Mouse (Mus musculus): Measurements from ENCODE around the gene Phgr1.

DNA sequence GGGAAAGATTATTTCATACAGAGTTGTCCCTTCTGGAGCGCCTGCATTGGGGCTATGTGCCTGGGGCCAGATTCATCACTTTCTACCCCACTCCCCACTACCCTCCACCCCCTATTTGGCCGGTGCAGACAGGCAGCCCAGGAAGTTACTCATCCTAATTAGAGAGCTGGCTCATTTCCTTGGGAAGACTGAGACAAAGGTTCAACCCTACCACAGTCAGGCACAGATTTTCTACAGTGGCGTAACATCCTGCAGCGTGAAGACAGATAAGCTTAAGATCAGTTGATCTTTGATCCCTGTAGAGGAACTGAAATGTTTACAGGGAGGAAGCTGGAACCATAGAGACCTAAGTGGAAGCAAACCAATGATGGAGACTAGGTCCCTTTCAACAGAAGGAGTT is 9.7 kb downstream of the Phgr1 start:
- TF ChIP-seq CTCF (conservative IDR thresholded peaks at IDR 0.05; ENCODE audit: low read length) = no peak
- no peak for TF ChIP-seq POU5F1 (IDR thresholded peaks at IDR 0.05; ENCODE audit: borderline replicate concordance, low read length)
